Mouse (Mus musculus) liver, embryonic 15.5 days (tissue): ENCODE results near the gene Hist2h2ac. TPM values are rescaled to one million over a fixed set of nuclear protein-coding genes. Genes with fewer than 3 reads are reported as not detected.

Experiments
- ATAC-seq: fragments of 200-750 bp; cut with Nextera tagmentation; 2 replicates; pipeline ENCODE4 v1.8.0; 2017; ENCODE audit warnings: moderate number of reproducible peaks, mild to moderate bottlenecking, moderate library complexity; ENCODE audit not compliant: insufficient read depth
- H3K27ac ChIP-seq: fragments of 300-500 bp; sonication (generic); replicated peaks from 2 replicates; pipeline ENCODE4 v1.5.1; 2015; ENCODE audit warnings: mild to moderate bottlenecking, inconsistent platforms
- H3K27me3 ChIP-seq: fragments of 300-500 bp; sonication (generic); 2 replicates; pipeline ENCODE4 v1.6.1; 2015; ENCODE audit warnings: mild to moderate bottlenecking, inconsistent platforms
- H3K36me3 ChIP-seq: fragments of 300-500 bp; sonication (generic); replicated peaks from 2 replicates; pipeline ENCODE4 v1.6.1; 2015; ENCODE audit warnings: moderate library complexity, mild to moderate bottlenecking, inconsistent platforms
- H3K4me1 ChIP-seq: fragments of 300-500 bp; sonication (generic); replicated peaks from 2 replicates; pipeline ENCODE4 v1.6.1; 2015; ENCODE audit warnings: inconsistent platforms
- H3K4me2 ChIP-seq: fragments of 300-500 bp; sonication (generic); 2 replicates; pipeline ENCODE4 v1.6.1; 2015; ENCODE audit warnings: moderate library complexity, mild to moderate bottlenecking, inconsistent platforms
- H3K4me3 ChIP-seq: fragments of 300-500 bp; sonication (generic); replicated peaks from 2 replicates; pipeline ENCODE4 v1.5.1; 2015; ENCODE audit warnings: mild to moderate bottlenecking, inconsistent platforms
- H3K9ac ChIP-seq: fragments of 300-500 bp; sonication (generic); 2 replicates; pipeline ENCODE4 v1.6.1; 2015; ENCODE audit warnings: moderate library complexity, mild to moderate bottlenecking, inconsistent platforms
- H3K9me3 ChIP-seq: fragments of 300-500 bp; sonication (generic); replicated peaks from 2 replicates; pipeline ENCODE4 v1.6.1; 2016; ENCODE audit warnings: inconsistent platforms
- WGBS: fragments of 180-500 bp; shearing (Covaris S2); methylation state at CpG from one replicate; pipeline ENCODE4 v1.1.7; 2015; ENCODE audit warnings: mixed read lengths; ENCODE audit not compliant: insufficient replicate concordance; 5-methylcytosine and 5-hydroxymethylcytosine counted together
- polyA plus RNA-seq: library from polyadenylated mRNA; unstranded; fragments of >200 nt; fragmentation: Nextera tagmentation; extraction: Ambion mirVana; gene quantifications from 2 replicates; pipeline ENCODE4 v1.2.1, GENCODE M21; 2015

The Hist2h2ac gene
- polyA plus RNA-seq, 1 experiment from 2014 or later = 18.0 TPM

- 22% methylated on average over 7 of the region's 7 CpGs for WGBS
- H3K9ac ChIP-seq = peak overlapping the region; percentile 77
- no peaks in the 10 kb centered on the region for H3K9me3 ChIP-seq
- peak overlapping the region; percentile 75 for H3K4me2 ChIP-seq
- peaks cover 42% of the 10 kb centered on the region for H3K4me1 ChIP-seq
- H3K4me3 ChIP-seq = peak overlapping the region; percentile 65
- no peaks in the 10 kb centered on the region for H3K27me3 ChIP-seq
- H3K27ac ChIP-seq = peak overlapping the region; percentile 95
- no peak for ATAC-seq
- no peaks in the 10 kb centered on the region for H3K36me3 ChIP-seq
Observed at GRCm38 (mm10) chr3:96237335-96237903, 16.7 kb upstream of the Hist2h2ac start.

DNA sequence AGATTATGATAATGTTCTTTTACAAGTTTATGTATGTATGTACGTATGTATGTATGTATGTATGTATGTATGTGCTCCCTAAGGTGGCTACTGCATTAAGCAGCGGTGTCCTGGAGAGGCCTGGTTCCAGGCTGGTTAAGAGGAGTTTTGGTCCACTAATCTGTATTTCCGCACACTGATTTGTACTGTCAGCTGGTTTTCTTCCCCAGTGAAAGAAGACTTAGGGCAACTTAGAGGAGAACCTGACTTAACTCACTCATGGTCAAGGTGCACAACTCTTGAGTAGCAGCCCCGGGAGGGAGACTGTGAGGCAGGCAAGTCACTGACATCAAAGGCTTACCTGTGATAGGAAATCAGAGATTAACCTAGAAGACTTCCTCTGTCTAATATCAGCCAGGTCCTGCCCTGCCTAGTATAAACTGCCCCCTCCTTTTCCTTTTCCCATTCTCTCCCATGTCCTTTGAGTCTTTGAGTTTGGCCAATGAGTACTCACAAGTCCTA is 16.2 kb upstream of the Hist2h2ac start:
- Histone ChIP-seq H3K27ac (peak overlapping the region; percentile 95), H3K9me3 (no peaks in the 10 kb centered on the region)
- 66% methylated on average over 4 of the region's 4 CpGs for WGBS

GRCm38 (mm10) chr3:96235836-96236235 is 15.2 kb upstream of the Hist2h2ac start:
- peak overlapping the region; percentile 19 for H3K9ac ChIP-seq
- ATAC-seq = no peak
- no peaks in the 10 kb centered on the region for H3K9me3 ChIP-seq
- peaks cover 32% of the 10 kb centered on the region for H3K4me1 ChIP-seq
- H3K27me3 ChIP-seq = no peaks in the 10 kb centered on the region
- H3K36me3 ChIP-seq = no peaks in the 10 kb centered on the region
- peak overlapping the region; percentile 65 for H3K4me3 ChIP-seq
- peak overlapping the region; percentile 95 for H3K27ac ChIP-seq
- 75% methylated on average over 3 of the region's 3 CpGs for WGBS
- peak overlapping the region; percentile 75 for H3K4me2 ChIP-seq

More for the DNA sequence above, 16.2 kb upstream of the Hist2h2ac start:
- Histone ChIP-seq H3K9ac (peak overlapping the region; percentile 77), H3K36me3 (no peaks in the 10 kb centered on the region), H3K4me2 (peak overlapping the region; percentile 75), H3K4me3 (peak overlapping the region; percentile 65), H3K27me3 (no peaks in the 10 kb centered on the region), H3K4me1 (peaks cover 38% of the 10 kb centered on the region)
- ATAC-seq = no peak

DNA sequence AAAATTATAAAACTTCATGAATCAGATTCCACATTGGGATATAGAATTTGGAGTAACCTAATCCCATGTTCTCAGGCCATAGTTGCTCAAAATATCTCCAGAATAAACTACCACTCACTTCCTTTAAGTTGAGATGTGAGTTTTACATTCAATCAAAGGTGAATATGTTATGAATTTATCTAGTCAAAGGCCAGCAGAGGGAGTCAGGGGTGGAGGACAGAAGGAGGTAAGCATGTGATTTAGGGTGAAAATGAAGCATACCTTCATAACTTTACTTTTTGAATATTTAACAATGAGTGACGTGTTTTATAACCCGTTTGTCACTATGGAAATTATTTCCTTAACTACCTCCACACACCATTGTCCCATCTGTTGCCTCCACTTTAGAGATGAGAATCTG is 14.2 kb upstream of the Hist2h2ac start:
- WGBS = 72% methylated on average over 2 of the region's 2 CpGs
- no peak for ATAC-seq
- Histone ChIP-seq H3K9ac (no peak overlapping the region), H3K27me3 (no peaks in the 10 kb centered on the region), H3K4me1 (peaks cover 30% of the 10 kb centered on the region), H3K9me3 (no peaks in the 10 kb centered on the region), H3K36me3 (no peaks in the 10 kb centered on the region), H3K27ac (peak overlapping the region; percentile 95; the same call in 1 of the 2 replicates), H3K4me2 (no peak overlapping the region), H3K4me3 (0 out of 2 replicates have a peak overlapping the region, but pooled peaks have one; percentile 65)

- Histone ChIP-seq H3K9ac (no peak overlapping the region), H3K4me2 (no peak overlapping the region), H3K36me3 (no peaks in the 10 kb centered on the region), H3K4me3 (no peak overlapping the region), H3K9me3 (no peaks in the 10 kb centered on the region), H3K27ac (no peak overlapping the region), H3K27me3 (no peaks in the 10 kb centered on the region), H3K4me1 (peaks cover 22% of the 10 kb centered on the region)
- ATAC-seq = no peak
- 38% methylated on average over 2 of the region's 2 CpGs for WGBS
Observed at GRCm38 (mm10) chr3:96231758-96232120, 11.1 kb upstream of the Hist2h2ac start.

DNA sequence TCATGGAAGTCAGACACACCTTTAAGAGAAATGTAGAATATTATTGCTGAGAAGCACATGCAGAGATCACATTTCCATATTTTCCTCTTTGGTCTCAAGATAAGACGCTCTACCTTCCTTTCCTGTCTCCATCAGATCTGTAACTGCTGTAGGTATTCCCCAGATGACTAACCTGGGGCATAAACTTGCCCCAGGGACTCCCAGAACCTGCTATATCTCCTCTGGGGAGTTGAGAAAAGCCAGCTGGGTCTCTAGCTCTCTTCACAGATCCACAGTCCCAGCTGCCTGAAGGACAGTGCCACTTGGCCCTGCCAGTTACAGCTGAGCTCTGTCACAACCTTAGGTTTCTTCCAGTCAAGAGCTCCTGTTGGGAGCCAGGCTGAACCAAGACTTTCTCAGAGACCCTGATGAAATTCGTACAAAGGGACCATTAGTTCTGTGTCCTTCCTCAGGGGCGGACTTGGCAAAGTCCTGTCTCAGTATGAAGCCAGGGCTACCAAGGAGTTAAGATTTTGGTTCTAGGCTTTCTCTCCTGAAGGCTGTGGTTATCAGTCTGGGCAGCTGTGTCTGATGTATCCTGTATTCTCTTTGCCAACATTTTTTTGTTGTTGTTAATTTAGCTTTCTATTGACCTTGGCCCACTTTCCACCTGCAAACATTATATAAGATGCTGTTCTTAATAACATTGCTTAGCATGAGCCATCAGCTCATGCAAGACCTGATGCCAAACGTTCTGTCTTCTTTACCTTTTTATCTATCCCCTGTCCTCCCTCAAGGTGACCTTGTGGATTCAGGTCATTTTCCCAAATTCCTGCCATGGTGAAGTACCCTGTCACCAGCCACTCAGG is 10.5 kb upstream of the Hist2h2ac start:
- H3K4me1 ChIP-seq = peaks cover 22% of the 10 kb centered on the region
- no peak overlapping the region for H3K9ac ChIP-seq
- H3K27ac ChIP-seq = no peak overlapping the region
- WGBS = 60% methylated on average over 4 of the region's 4 CpGs
- H3K9me3 ChIP-seq = no peaks in the 10 kb centered on the region
- H3K4me3 ChIP-seq = no peak overlapping the region
- ATAC-seq = no peak
- H3K36me3 ChIP-seq = no peaks in the 10 kb centered on the region
- H3K27me3 ChIP-seq = no peaks in the 10 kb centered on the region
- no peak overlapping the region for H3K4me2 ChIP-seq

GRCm38 (mm10) chr3:96230404-96230803 is 9.7 kb upstream of the Hist2h2ac start:
- no peak overlapping the region for H3K4me3 ChIP-seq
- no peak for ATAC-seq
- H3K36me3 ChIP-seq = no peaks in the 10 kb centered on the region
- no peak overlapping the region for H3K27ac ChIP-seq
- no peak overlapping the region for H3K4me2 ChIP-seq
- H3K27me3 ChIP-seq = no peaks in the 10 kb centered on the region
- no peak overlapping the region for H3K9ac ChIP-seq
- 24% methylated on average over 2 of the region's 2 CpGs for WGBS
- H3K9me3 ChIP-seq = no peaks in the 10 kb centered on the region
- peaks cover 25% of the 10 kb centered on the region for H3K4me1 ChIP-seq

DNA sequence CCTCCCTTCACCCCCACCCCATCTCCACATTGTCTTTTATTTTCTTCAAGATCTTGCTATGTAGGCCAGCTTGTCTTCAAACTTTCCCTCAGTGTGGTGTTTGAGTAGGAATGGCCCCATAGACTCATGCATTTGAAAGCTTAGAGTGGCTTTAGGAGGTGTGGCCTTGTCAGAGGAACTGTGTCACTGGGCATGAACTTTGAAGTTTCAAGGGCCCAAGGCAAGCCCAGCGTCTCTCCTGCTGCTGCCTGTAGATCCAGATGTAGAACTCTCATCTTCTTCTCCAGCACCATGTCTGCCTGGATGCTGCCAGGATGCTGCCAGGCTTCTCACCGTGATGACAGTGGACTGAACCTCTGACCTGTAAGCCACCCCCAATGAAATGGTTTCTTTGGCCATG is 8.1 kb upstream of the Hist2h2ac start:
- H3K9ac ChIP-seq = no peak overlapping the region
- WGBS = 64% methylated on average over 2 of the region's 2 CpGs
- H3K4me2 ChIP-seq = no peak overlapping the region
- no peaks in the 10 kb centered on the region for H3K27me3 ChIP-seq
- no peak for ATAC-seq
- no peak overlapping the region for H3K4me3 ChIP-seq
- no peaks in the 10 kb centered on the region for H3K36me3 ChIP-seq
- no peaks in the 10 kb centered on the region for H3K9me3 ChIP-seq
- H3K27ac ChIP-seq = no peak overlapping the region
- H3K4me1 ChIP-seq = peaks cover 37% of the 10 kb centered on the region

DNA sequence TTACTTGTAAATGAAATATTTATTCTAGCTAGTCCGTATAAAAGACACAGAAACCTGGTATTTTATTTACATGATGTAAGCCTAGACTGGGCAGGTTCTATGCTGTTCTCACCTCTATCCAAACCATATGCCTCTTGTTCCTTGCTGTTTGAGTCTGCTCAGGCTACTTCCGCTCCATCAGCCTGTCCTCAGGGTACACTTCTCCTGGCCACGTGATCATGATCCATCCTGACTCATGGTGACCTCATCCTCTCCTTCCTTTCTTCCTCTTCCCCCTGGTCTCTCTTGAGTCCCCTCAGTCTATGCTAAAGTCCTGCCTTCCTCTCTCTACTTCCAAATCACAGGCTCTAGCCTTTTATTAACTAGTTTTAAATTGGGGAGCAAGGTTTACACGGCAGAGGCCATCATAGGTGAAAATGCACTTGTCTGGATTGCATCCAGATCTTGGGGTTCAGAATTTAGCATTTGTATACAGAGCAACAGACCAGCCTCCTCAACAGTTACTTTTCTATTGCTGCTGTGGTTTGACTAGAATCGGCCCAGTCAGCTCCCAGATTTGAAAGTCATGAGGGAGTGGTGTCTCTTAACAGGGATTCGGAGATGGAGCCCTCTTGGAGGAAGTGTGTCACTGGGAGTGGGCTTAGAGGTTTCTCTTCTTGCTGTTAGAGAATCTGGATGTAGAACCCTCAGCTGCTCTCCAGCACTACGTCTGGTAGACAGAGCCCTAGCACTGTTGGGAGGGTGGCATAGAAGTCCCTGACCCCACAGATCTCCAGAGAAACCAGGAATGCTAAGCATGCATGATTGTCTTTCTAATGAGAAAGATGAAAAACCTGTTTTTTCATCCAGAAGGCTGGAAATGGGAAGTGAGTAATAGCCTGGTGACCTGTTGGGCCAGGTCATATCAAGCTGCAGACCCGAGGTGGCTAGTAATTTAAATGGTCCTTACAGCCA is 6.3 kb upstream of the Hist2h2ac start:
- ATAC-seq = no peak
- Histone ChIP-seq H3K27me3 (no peaks in the 10 kb centered on the region), H3K9ac (no peak overlapping the region), H3K4me3 (no peak overlapping the region), H3K4me2 (no peak overlapping the region), H3K36me3 (no peaks in the 10 kb centered on the region), H3K9me3 (no peaks in the 10 kb centered on the region), H3K4me1 (peaks cover 54% of the 10 kb centered on the region), H3K27ac (no peak overlapping the region)
- WGBS = 59% methylated on average over 8 of the region's 8 CpGs

DNA sequence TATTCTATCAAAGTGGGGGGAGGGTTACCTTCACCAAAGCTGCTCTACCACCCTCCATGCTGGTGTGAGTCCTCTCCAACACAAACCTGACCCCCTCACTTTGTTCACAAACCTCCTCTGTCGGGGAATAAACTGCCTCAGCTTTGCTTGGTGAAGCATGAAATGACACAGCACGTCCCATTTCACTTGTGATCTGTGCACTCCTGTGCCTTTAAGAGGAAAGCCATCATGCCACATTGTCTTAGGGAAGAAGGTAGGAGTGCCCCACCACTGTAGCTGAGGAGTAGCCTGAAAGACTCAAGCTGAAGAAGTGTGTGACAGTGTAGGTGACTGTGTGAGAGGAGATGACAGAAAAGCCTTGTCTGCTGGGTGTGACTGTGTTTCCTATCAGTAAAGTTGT is 4.7 kb upstream of the Hist2h2ac start:
- no peak for ATAC-seq
- peaks cover 50% of the 10 kb centered on the region for H3K4me1 ChIP-seq
- WGBS = 53% methylated on average over 2 of the region's 2 CpGs

More for the DNA sequence above, 4.7 kb upstream of the Hist2h2ac start:
- no peaks in the 10 kb centered on the region for H3K36me3 ChIP-seq
- H3K9ac ChIP-seq = peak overlapping the region; percentile 41
- peak overlapping the region; percentile 45 for H3K27ac ChIP-seq
- H3K4me2 ChIP-seq = peak overlapping the region; percentile 88
- H3K4me3 ChIP-seq = peak overlapping the region; percentile 64
- H3K27me3 ChIP-seq = no peaks in the 10 kb centered on the region
- no peaks in the 10 kb centered on the region for H3K9me3 ChIP-seq
